Mouse (Mus musculus) thymus, postnatal 4 days (tissue): ENCODE measurements around the gene Spsb3.

Experiments used
- DNase-seq: peaks from one replicate; pipeline ENCODE4 v3.0.0; 2021

The Spsb3 gene

DNA sequence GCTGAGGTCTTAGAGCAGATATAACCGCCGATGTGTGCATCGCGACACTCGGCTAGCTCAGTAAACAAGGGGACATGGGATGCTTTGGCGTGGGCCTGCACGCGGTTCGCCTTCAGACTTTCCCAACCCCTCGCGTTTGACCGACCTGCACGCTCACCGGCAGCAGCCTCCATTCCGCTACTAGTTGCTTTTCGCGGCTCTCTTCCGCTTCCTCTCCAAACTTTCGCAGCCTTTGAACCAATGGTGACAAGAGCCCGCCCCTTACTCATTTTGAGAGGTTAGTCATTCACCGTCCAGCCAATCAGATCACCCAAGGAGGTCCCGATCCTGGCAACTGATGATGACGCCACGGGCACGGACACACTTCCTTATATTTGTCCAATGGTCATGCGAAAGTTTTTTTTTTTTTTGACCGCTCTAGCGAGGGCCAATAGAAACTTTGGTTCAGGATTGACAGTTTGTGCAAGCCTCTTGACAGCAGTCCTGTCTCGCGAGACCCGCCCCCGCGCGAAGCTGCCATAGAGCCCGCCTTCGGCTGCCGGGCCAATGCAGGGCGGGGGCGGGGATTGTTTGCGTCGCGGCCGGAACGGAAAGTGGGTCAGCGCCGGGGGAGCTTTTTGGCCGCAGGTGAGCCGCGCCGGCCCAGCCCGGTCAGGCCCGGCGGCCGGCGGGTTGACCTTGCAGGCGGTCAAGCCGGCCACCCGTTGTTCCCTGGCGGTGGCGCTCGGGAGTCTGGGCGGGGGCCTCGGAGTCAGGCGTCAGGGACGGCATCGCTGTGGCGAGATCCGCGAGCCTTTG is at the start of gene Spsb3, which contains the start of gene Nubp2:
Gene Spsb3, plus strand, starts transcription at position 510 of the 798 bp plus-strand sequence.
Gene Nubp2, minus strand, starts transcription at position 216 of the 798 bp plus-strand sequence.
- DNase-seq: peak; percentile 98

DNA sequence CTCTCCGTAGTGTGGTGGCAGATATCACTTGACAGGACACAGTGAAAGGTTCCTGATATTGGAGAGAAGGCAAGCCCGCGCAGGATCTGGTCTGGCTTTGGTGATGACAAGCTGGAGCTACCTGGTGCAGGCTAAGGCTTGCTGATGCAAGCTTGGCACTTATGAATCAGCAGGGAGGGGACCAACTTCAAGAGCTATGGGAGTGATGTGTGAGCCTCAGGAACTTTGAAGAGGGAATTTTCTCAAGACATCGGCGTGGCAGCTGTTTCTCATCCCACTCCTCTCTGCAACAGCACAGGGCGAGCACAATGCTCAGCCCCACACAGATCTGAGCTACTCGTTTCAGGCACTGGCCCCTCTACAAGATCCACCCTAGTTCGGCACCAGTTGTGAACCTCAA is 46.6 kb upstream of the Spsb3 start, which contains the start of gene Hagh:
Gene Hagh, plus strand, starts transcription at position 302 of the 400 bp plus-strand sequence.
- no peak for DNase-seq

DNA sequence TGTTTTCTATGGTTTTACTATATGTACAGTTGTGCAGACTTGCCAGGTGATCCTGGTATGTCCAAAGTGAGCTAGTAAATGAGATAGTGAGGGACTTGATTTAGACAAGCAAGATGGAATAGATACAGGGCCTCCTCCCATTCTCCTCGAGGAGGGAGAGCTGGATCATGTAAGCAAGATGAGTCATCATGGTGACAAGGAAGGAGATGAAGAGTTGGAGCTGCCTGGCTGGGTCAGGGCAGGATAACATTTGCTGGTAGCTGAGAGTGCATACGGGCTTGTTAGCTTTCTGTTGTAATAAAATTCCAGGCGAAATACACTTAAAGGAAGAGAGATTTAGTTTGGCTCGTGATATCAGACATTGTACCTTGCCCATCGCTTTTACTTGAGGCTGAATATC is 46.1 kb upstream of the Spsb3 start:
- no peak for DNase-seq

DNA sequence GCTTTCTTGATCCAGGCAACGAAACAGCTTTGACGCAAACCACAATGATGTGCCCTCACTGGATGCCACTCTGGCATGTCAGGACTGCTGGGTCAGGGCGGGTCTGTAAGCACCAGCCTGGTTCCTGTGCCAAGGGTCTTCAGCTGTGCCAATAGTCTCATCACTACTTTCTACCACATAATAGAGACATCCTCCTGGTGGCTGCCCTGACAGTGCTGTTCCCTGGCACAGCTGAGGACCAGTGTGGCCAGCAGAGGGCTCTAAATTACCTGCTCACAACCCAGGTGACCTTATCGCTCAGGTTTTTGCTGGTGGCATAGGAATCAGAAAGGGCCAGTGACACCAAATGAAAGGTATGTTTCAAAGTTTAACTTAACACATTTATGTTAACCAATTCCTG is 45.3 kb upstream of the Spsb3 start:
- DNase-seq: peak; percentile 68

DNA sequence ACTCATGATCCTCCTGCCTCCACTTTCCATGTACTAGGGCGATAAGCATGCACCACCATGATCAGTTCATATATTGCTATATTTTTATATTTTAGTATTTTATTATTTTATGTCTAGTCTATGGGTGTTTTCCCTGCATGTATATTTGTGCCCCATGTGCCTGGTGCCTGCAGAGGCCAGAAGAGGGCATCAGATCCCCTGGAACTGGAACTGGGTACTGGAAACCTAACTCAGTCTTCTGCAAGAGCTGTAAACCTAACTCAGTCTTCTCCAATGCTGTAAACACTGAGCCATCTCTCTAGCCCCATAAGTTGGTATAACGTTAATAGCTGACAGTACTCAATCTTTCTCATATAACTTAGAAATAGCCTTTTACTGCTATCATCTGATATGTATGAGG is 43.8 kb upstream of the Spsb3 start:
- peak; percentile 23 for DNase-seq

DNA sequence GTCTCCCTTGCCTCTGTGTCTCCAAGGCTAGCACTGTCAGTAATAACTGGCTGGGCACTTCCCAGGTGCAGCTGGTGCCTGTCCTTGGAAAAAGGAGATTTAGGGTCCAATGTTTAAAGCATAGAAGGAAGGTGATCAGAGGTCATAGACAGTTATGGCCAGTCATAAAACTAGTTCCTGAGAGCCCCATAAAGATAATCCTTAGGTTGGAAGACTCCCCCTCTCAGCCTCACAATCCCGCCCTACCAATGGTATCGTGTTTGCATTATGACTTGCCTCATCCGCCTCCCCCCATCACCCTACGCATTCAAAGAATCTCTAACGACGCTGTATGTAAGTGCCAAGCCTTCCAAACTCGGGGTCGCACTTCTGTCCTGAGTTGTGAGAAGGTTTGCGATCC is 41.9 kb upstream of the Spsb3 start:
- DNase-seq: no peak

DNA sequence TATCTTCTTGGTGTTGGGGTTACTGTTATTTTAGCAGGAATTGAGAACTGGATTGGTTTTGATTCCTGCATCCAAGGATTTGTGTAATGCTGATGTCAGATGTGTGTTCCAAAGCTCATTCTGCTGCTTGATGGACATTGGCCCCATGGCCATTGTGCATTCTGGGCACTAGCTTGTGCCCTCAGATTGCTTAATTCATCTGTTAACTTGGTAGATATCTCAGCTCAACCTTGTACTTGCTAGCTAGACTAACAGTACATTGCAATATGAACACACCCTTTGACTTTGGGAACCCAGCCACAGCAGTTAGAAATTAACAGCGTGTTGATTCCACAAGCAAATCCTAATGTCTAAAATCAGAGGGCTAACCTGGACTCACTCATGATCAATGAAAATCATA is 39.1 kb upstream of the Spsb3 start:
- no peak for DNase-seq

DNA sequence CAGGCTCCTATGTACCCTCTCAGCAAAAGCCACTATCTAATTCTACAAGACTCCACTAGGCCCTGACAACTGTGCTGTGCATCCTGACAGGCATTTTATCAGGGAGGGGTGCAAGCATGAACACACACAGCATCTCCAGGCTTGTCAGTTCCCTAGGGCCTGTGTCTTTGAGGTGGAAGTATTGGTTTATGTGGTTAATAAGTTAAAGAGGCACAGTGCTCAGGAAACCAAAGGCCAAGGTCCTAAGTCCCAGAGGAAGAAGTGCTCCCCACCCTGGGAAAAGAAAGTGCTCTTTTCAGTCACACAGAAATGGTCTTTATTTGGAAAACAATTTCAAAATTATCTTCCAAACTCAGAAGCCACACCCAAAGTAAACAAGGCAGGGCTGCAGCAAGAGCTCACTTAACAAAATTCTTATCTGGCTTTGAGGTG is 37.8 kb upstream of the Spsb3 start:
- DNase-seq: no peak

DNA sequence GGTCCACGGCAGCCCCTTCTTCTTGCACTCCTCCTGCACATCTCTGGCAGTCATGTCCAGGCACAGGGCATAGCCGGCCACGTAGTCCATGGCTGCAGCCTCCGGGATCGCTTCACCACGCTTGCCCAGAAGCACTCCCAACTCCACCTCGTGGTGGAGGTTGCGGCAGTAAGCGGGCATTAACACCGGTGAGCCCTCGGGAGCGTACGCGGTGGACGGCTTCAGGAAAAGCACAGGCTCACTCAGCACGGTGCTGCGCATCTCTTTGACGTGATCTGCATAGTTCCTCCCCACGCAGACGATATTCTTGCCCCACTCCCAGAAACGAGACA is 36.7 kb upstream of the Spsb3 start:
- no peak for DNase-seq

DNA sequence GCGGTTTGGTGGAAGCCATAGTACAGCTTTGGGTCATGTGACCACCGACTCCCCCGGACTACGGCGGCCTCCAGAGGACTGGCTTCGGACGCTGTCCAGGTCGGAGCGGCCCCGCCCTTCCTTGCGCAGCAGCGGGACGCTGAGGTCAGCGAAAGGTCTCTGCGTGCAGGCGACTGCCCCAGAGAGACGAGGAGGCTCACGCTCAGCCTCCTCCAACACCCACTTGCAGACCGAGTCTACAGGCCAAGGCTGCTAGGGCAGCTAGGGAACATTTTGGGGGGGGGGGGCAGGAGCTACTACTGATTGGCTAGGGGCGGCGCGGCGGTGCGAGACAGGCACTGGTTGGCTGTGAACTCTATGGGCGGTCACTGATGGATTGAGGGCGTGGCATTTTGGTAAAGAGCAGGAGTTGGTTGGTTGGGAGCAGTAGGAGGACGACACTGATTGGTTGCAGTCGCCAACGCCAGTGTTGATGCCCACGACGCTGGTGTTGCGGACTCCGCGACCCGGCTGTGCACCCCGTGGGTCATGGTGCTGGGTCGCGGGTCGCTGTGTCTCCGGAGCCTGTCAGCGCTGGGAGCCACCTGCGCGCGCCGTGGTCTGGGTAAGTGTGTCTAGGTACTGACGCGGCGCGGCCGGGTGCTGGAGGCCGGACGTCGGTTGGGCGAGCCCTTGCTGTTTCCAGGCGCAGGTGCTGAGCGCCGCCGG is 36.2 kb upstream of the Spsb3 start, which contains the start of gene Fahd1:
Gene Fahd1, minus strand, starts transcription at position 300 of the 708 bp plus-strand sequence.
- DNase-seq: peak; percentile 91

DNA sequence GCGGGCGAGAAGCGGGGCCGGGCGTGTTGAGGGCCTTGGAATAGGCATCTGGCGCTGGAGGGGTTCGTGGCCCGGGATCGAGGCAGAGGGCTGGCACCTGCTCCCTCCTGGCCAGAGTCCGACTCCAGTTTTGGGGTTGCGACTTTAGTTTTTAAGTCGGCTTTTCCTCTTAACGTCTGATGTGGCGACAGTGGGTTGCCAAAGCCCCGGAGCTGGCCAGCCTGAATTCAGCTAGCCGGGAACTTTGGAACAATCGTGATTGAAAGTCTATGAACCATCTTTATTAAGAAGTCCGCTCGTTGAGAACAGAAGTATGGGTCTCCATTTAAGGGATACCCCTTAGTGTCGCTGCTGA is 35.7 kb upstream of the Spsb3 start:
- no peak for DNase-seq

DNA sequence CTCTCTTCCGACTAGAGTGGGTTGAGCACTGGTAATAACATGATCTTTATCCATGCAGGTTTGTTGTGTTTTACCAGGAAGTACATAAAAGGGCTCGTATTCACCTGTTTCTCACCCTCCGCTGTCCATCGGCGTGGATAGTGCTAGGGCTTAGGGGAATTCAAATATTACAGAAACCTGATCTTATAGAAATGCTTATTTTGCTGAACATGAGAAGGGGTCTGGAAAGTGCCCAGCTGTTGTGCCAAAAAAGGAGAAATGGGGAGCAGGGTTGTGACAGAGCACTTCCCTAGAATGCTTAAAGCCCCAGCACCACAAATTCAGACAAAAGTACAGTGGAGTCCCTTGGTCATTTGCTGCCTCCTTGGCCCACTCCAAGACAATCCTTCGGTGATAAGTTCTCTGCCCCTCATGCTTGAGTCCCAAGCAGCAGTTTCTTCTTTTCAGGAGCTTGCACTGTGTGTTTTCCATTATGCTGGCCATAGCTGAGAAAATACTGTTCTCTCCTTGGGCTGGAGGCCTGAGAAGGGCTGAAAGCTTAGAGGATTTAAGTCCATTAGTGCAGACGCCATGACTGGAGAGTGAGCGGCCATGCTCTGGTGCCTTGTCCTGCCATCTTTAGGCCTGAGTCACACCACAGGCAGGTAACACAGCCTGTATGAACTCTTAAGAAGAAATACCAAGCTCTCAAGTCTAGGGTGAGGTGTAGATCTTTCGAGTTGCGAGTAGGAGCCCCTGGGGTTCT is 34.9 kb upstream of the Spsb3 start:
- no peak for DNase-seq

DNA sequence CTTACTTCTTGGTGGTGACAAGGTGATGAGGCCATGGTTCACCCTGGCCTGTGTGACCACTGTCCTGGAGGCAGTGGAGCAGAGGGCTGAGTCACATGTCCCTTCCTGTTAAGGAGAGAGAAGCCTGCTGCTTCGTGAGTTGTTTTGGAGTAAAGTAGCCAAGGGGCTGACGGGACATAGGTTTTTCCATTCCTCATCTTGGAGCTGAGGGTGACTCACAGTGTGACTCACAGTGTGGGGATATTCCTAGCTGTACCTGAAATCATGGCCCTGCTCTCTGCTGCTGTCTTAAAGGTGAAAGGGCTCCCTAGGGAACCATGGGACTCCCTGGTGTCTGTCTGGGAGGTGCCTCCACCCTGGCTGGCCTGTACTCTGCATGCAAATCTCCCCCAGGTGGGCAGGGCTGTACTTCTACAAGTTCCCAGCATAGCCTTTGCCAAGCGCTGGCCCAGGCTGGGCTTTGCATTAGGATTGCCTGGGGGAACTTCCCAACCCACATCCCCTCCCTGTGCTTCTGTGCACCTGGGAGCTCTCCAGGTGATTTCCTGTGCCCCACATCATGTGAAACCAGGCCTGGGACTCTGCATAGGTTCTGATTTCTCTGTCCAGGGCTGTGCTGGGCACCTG is 30.5 kb upstream of the Spsb3 start:
- no peak for DNase-seq

DNA sequence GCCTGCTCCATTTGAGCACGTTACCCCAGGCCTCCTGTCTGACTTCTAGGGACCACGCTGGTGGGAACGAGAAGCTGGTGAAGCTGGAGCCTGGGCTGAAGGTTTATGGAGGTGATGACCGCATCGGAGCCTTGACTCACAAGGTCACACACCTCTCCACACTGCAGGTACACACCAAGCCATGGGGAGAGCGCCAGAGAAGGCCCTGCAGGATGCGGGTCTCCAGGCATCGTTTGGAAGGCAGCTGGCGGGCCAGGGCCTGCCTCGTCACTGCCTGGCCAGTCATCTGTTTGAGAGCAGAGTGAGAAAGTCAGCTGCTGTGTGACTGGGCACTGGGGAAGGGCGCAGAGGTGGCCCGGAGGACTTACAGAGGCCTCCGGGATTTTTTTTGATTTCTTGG is 29.9 kb upstream of the Spsb3 start:
- DNase-seq: no peak

DNA sequence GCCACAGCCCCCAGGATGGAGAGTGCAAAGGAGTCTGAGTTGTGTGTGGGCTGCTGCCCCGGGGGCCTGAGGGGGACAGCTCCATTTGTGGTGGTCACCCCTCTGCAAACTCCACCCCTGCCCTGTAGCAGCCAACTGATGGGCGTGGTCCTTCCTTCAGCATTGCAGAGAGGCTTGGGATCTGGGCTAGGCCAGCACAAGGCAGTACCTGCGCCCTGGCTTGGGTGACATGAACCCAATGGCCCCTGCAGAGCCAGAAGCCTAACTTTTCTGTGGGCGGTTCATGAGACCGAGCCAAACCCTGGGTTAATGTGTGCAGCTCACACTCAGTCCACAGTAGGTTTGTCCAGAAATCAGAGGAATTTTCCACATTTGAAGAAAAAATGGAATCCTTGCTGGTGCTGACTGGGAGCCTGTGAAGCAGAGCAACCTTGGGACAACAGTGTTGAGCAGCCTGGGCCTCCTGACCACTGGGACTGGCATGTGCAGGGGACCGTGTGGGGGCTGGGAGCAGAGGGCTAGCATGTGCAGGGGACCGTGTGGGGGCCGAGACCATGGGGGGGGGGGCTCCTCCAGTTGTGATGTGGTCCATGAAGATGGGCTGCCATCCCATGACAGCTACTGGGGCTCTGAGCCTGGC is 28.5 kb upstream of the Spsb3 start:
- DNase-seq: no peak

DNA sequence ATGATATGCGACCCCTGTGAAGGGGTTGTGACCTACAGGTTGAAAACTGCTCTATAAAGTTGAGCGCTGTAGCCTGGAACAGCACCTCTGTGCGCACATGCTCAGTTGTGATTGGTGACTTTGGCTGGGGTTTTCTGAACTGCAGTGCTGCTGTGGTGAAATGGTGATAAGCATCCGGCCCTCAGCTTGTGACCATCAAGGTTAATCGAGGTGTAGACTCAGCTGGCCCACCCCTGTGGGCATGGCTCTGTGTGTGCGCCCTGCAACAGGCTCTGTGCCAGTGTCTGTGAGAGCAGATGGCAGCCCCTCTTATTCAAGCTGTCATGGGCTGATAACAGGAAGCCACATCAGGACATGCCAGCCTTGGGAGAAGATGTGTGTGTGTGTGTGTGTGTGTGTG is 27.5 kb upstream of the Spsb3 start:
- no peak for DNase-seq

DNA sequence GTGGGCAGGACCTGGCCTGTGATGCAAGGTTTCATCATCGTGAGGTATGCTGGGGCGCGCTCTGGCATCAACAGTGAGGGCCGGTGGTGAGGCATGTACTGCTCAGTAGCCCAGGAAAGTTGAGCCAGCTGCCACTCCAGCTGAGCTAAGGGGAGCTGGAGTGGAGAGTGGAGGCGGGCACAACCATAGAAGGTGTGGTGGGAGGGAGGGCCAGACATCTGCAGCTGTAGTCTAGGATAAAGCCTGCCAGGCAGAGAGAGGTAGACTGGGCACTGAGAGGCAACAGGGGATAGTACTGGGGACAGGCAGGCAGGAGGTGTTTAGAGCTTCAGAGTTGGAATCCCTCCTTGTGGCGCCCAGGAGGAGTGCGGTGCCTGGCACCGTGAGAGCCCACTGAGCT is 26.4 kb upstream of the Spsb3 start:
- no peak for DNase-seq

DNA sequence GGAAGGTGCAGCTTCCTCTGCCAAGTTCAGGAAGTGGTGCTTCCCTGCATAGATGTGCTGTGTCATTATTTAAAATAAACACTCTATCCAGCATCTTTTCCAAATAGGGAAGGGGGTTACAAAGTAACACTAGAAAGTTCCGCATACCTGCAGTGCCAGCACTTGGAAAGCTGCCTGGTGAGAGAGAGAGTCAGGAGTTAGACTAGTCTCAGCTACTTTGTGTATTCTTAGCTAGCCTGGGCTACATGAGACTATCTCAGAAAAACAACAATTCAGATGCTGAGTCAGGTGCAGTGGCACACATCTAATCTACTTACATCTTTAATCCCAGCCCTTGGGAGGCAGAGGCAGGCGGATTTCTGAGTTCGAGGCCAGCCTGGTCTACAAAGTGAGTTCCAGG is 24.7 kb upstream of the Spsb3 start:
- no peak for DNase-seq

DNA sequence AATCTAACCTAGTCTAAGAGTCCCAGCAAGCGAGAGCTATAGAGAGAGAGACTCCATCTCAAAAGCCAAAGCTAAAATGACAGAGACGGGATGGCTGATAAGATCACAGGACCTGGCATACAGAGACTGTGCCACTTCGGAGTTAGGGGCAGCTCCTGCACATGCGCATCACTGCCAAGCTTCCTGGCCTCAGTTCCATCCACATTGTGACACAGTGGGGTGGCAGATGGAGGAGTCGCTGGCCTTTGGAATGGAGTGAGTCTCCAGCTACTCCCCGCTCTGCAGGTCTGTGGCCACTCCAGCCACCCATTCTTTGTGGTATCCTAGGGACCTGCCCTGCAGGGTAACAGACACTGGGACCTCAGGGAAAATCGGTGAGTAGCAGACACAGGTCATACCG is 20.7 kb upstream of the Spsb3 start, which contains the start of gene Igfals:
Gene Igfals, plus strand, starts transcription at position 222 of the 400 bp plus-strand sequence.
- DNase-seq: no peak

DNA sequence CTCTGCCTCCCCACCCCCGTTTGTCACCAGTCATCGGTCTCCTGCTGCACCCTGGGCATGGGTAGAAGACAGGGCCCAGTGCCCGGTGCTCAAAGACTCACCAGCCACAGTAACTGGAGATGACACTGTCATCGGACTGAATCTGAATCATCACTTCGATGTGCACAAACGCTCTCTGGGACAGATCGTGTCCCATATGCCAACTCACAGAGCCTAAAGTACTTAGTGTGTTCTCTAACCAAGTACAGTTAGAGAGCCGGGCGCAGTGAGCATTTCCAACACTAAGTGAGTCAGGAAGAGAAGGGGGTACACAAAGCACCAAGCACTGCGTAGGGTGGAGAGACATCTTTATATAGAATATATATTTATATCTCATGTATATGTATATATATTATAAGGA is 18.5 kb upstream of the Spsb3 start:
- no peak for DNase-seq

DNA sequence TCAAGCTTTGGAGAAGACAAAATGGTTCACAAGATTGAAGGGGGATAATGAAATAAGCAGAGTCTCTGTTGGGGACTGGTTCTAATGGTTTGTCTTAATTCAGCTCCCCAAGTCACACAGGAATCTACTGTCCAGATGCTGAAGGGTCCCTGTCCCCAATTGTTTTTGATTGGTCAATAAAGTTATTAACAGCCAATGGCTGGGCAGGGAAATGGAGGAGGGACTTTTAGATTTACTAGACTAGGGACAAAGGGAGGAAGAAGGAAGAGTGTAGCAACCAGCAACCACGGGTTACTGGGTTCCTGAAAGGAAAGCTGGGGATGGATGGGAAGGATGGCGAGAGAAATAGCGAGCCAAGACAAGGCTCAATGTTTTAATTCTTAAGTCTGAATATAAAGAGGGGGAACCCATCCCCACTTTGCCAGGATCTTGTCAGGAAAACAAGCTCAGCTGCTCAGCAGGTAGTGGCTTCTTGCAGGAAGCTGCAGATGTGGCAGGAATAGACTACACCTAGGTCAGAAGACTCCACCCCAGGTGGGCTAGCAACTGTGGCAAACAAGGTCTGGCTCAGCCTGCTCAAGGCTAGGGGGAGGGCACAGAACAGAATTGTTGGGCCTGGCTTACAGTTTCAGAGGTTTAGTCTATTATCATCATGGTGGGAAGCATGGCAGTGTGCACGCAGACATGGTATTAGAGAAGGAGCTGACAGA is 12.6 kb upstream of the Spsb3 start:
- DNase-seq: no peak

DNA sequence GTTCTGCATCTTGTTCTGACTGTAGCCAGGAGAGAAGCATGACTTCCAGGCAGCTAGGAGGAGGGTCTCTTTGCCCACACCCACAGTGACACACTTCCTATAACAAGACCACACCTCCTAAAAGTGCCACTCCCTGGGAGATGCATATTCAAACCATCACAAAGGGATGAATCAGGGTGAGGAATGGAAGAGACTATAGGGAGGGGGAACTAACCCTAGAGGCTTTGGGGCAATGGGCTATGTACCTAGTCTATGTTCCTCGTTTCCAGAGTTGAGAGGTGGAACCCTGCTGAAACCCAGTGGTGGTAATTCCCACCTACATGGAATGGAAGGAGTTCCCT is 12.1 kb upstream of the Spsb3 start:
- DNase-seq: no peak
